Mouse (Mus musculus): Measurements from ENCODE around the gene Artn. TPM values are rescaled to one million over a fixed set of nuclear protein-coding genes. Genes with fewer than 3 reads are reported as not detected.

Artn gene
- polyA plus RNA-seq, 1 experiment from 2014 or later: 3.2 TPM

DNA sequence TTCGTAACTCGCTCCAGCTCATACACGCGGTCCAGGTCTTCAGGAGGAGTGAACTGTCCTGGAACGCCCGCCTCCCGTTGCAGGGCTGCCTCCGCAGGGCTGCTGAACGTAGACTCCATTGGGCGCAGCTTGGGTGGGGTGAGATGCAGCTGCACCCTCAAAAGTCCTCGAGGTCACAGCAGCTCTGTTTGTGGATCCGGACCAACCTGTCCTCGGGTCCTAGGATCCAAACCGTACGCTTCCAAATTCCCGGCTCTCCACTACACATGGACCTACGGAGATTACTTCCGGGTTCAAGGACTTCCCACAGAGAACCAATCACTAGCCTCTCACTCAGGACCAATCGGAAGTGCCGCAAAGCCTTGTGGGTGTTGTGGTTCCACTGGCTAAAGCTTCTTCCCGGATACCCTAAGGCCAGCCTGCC lies 37.8 kb downstream of the Artn start, which contains the start of gene Dph2:
Gene Dph2 (minus strand): TSS at position 295 of the 424 bp plus-strand sequence.
- no peaks in the 10 kb centered on the region for H3K36me3 ChIP-seq (ENCODE audit: insufficient read depth, low read length)
- peak within 1 kb of the TSS; percentile 92 for H3K4me2 ChIP-seq (replicated peaks; ENCODE audit: low read depth, low read length)
- H3K4me3 ChIP-seq (ENCODE audit: low read depth, low read length): peak within 1 kb of the TSS; percentile 62
- TF ChIP-seq CTCF (IDR thresholded peaks at IDR 0.05) (no peak), EP300 (IDR thresholded peaks at IDR 0.05) (no peak)
- no peaks in the 10 kb centered on the region; the same call in 1 of the 2 replicates for H3K4me1 ChIP-seq (ENCODE audit: insufficient read depth, low read depth, low read length)
- ATAC-seq (peak; percentile 89), DNase-seq (ENCODE audit: low spot score) (peak; percentile 95)
- WGBS: under 1% methylated on average over 21 of the region's 21 CpGs
- H3K9ac ChIP-seq (replicated peaks; ENCODE audit: low read depth): peak within 1 kb of the TSS; percentile 29; the same call in 1 of the 2 replicates
- H3K27me3 ChIP-seq (replicated peaks; ENCODE audit: insufficient read depth, low read length): no peaks in the 10 kb centered on the region
- H3K27ac ChIP-seq (ENCODE audit: low read length): no peak within 1 kb of the TSS
- H3K9me3 ChIP-seq (ENCODE audit: low read length): no peaks in the 10 kb centered on the region

DNA sequence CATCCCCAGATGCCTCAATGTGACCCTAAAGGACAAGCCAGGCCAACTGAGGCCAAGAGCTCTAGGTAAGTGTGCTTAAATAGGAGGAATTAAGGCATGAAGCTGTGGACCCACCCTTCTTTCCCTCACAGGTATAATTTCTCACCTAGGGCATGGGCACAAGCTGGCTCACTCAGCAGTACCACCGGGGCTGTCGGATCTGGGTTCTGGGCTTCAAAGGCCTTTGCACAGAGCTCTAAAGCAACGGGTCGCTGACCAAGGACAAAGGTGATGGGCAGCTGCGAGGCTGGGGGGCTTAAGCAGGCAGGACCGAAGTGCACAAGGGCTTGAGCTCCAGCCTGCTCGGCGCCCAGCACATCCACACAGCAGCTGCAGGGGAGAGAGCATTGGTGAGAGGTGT lies 38.8 kb downstream of the Artn start:
- H3K9ac ChIP-seq (replicated peaks; ENCODE audit: low read depth): no peak overlapping the region
- H3K4me3 ChIP-seq (ENCODE audit: low read depth, low read length): no peak overlapping the region
- 91% methylated on average over 8 of the region's 8 CpGs for WGBS

DNA sequence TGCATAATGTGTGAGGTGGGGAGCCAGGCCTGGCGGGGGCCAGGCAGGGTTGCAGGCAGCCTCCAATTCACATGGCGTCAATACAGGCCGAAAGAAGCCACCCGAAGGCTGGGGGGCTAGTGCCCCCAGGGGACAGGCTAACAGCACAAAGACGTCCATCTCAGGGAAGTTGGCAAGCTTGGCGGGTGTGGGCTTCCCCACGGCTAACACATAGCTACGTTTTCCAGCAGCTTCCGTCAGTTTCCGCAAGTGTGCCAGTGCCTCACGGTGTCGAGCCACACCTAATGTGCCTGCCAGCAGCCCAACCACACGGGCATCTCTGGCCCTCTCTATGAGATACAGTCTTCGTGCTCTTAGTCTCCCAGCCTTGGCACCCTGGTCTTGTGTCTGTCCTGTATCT lies 39.5 kb downstream of the Artn start:
- Histone ChIP-seq H3K4me3 (ENCODE audit: low read depth, low read length) (no peak overlapping the region), H3K36me3 (ENCODE audit: insufficient read depth, low read length) (0 out of 2 replicates have a peak, but pooled peaks cover 5% of the 10 kb centered on the region), H3K9me3 (ENCODE audit: low read length) (no peaks in the 10 kb centered on the region), H3K4me1 (ENCODE audit: insufficient read depth, low read depth, low read length) (peaks cover 6% of the 10 kb centered on the region; the same call in 1 of the 2 replicates), H3K27ac (ENCODE audit: low read length) (no peak overlapping the region), H3K27me3 (replicated peaks; ENCODE audit: insufficient read depth, low read length) (no peaks in the 10 kb centered on the region), H3K4me2 (replicated peaks; ENCODE audit: low read depth, low read length) (no peak overlapping the region), H3K9ac (replicated peaks; ENCODE audit: low read depth) (no peak overlapping the region)
- ATAC-seq (no peak), DNase-seq (ENCODE audit: low spot score) (no peak)
- TF ChIP-seq EP300 (IDR thresholded peaks at IDR 0.05) (no peak), CTCF (IDR thresholded peaks at IDR 0.05) (no peak)
- WGBS: 87% methylated on average over 13 of the region's 14 CpGs

More for the DNA sequence above, 38.8 kb downstream of the Artn start:
- Histone ChIP-seq H3K9me3 (ENCODE audit: low read length) (no peaks in the 10 kb centered on the region), H3K36me3 (ENCODE audit: insufficient read depth, low read length) (no peaks in the 10 kb centered on the region), H3K4me1 (ENCODE audit: insufficient read depth, low read depth, low read length) (peaks cover 6% of the 10 kb centered on the region; the same call in 1 of the 2 replicates), H3K4me2 (replicated peaks; ENCODE audit: low read depth, low read length) (no peak overlapping the region), H3K27ac (ENCODE audit: low read length) (no peak overlapping the region), H3K27me3 (replicated peaks; ENCODE audit: insufficient read depth, low read length) (no peaks in the 10 kb centered on the region)
- no peak for TF ChIP-seq EP300 (IDR thresholded peaks at IDR 0.05)
- TF ChIP-seq CTCF (IDR thresholded peaks at IDR 0.05): no peak
- no peak for DNase-seq (ENCODE audit: low spot score)
- no peak for ATAC-seq

DNA sequence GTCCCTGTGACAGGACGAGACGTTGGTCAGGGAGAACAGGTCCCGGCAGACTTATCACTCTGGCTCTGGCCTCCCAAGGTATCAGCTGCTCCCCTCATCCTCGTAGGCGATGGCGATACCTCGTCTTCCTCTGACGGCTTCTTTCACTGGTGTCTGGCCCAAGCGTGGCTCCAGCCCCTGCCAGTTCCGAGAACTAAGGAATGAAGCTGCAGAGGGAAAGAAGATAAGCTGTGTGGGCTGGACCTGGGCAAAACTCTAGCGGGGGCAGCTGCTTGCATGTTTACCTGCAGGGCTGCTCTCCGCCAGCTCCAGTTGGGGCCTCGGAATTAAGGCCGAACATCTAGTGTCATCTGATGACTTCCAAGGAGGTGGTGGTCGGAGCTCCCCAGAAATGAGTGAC lies 40.1 kb downstream of the Artn start:
- no peak for DNase-seq (ENCODE audit: low spot score)
- TF ChIP-seq EP300 (IDR thresholded peaks at IDR 0.05): no peak
- TF ChIP-seq CTCF (IDR thresholded peaks at IDR 0.05): no peak
- no peak overlapping the region for H3K4me2 ChIP-seq (replicated peaks; ENCODE audit: low read depth, low read length)
- no peaks in the 10 kb centered on the region for H3K9me3 ChIP-seq (ENCODE audit: low read length)
- peaks cover 6% of the 10 kb centered on the region; the same call in 1 of the 2 replicates for H3K36me3 ChIP-seq (ENCODE audit: insufficient read depth, low read length)
- no peak overlapping the region for H3K4me3 ChIP-seq (ENCODE audit: low read depth, low read length)
- 89% methylated on average over 15 of the region's 15 CpGs for WGBS
- H3K9ac ChIP-seq (replicated peaks; ENCODE audit: low read depth): no peak overlapping the region
- H3K27ac ChIP-seq (ENCODE audit: low read length): no peak overlapping the region
- H3K4me1 ChIP-seq (ENCODE audit: insufficient read depth, low read depth, low read length): peaks cover 6% of the 10 kb centered on the region; the same call in 1 of the 2 replicates
- no peak for ATAC-seq
- no peaks in the 10 kb centered on the region for H3K27me3 ChIP-seq (replicated peaks; ENCODE audit: insufficient read depth, low read length)

DNA sequence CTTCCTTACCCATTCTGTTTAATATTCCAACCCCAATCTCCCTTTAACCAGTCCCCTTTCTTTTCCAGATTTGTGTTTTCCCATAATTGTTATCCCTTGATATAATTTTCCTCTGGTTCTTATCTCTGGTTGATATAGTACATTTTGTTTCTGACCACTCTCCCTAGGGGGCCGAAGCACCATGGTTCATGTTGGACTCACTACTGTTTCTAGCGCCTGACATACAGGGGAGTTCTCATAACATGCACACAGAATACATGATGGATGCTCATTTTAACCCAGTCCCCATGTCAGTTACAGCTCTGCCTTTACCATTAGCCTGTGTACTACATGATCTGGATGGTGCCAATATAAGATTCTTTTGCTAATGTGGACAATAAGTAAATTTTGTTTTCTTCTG lies 41.6 kb downstream of the Artn start:
- no peak overlapping the region for H3K9ac ChIP-seq (replicated peaks; ENCODE audit: low read depth)
- 73% methylated on average over 2 of the region's 2 CpGs for WGBS
- H3K27me3 ChIP-seq (replicated peaks; ENCODE audit: insufficient read depth, low read length): no peaks in the 10 kb centered on the region
- TF ChIP-seq EP300 (IDR thresholded peaks at IDR 0.05) (no peak), CTCF (IDR thresholded peaks at IDR 0.05) (no peak)
- H3K4me3 ChIP-seq (ENCODE audit: low read depth, low read length): no peak overlapping the region
- no peak overlapping the region for H3K27ac ChIP-seq (ENCODE audit: low read length)
- ATAC-seq (no peak), DNase-seq (ENCODE audit: low spot score) (no peak)
- H3K4me2 ChIP-seq (replicated peaks; ENCODE audit: low read depth, low read length): no peak overlapping the region
- H3K36me3 ChIP-seq (ENCODE audit: insufficient read depth, low read length): peaks cover 11% of the 10 kb centered on the region; the same call in 1 of the 2 replicates
- H3K4me1 ChIP-seq (ENCODE audit: insufficient read depth, low read depth, low read length): peaks cover 10% of the 10 kb centered on the region; the same call in 1 of the 2 replicates
- H3K9me3 ChIP-seq (ENCODE audit: low read length): no peaks in the 10 kb centered on the region

DNA sequence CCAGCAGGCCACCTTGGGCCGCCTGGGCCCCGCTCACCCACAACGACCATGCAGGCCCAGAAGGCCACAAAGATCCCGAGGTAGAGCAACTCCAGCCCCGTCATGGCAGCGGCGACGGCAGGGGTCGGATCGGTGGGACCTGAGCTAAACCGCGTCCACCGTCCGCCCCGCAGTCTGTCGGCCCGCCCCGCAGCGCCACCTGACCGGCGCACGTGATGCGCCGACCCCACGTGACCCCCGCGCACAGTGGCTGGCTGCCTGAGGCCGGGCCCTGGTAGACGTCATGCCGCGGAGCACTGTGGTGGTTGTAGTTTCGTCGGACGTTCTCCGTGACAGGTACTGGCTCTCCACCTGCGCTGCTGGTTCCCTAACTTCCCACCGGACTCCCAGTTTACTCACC lies 42.4 kb downstream of the Artn start, which contains the start of gene Atp6v0b:
Gene Atp6v0b (minus strand): TSS at position 201 of the 400 bp plus-strand sequence.
- Histone ChIP-seq H3K9ac (replicated peaks; ENCODE audit: low read depth) (peak within 1 kb of the TSS; percentile 78), H3K9me3 (ENCODE audit: low read length) (no peaks in the 10 kb centered on the region), H3K4me2 (replicated peaks; ENCODE audit: low read depth, low read length) (peak within 1 kb of the TSS; percentile 95), H3K27me3 (replicated peaks; ENCODE audit: insufficient read depth, low read length) (no peaks in the 10 kb centered on the region), H3K4me3 (ENCODE audit: low read depth, low read length) (peak within 1 kb of the TSS; percentile 90), H3K4me1 (ENCODE audit: insufficient read depth, low read depth, low read length) (peaks cover 10% of the 10 kb centered on the region; the same call in 1 of the 2 replicates), H3K36me3 (ENCODE audit: insufficient read depth, low read length) (peaks cover 11% of the 10 kb centered on the region; the same call in 1 of the 2 replicates), H3K27ac (ENCODE audit: low read length) (peak within 1 kb of the TSS; percentile 66; the same call in 1 of the 2 replicates)
- WGBS: under 1% methylated on average over 23 of the region's 37 CpGs
- ATAC-seq (peak; percentile 94), DNase-seq (ENCODE audit: low spot score) (peak; percentile 95)
- TF ChIP-seq EP300 (IDR thresholded peaks at IDR 0.05) (no peak), CTCF (IDR thresholded peaks at IDR 0.05) (0 out of 2 replicates have a peak, but pooled peaks have one; percentile 4)
